Mouse (Mus musculus): ENCODE results near the gene Plbd1.

The Plbd1 gene

GRCm38 (mm10) chr6:136647455-136647861 lies 14.3 kb downstream of the Plbd1 start:
- no peak for DNase-seq

- DNase-seq: no peak
Measured at GRCm38 (mm10) chr6:136646207-136646606, 15.5 kb downstream of the Plbd1 start.

GRCm38 (mm10) chr6:136645754-136646153 lies 16.0 kb downstream of the Plbd1 start:
- no peak for DNase-seq

- no peak for DNase-seq
Measured at GRCm38 (mm10) chr6:136644171-136644570, 17.6 kb downstream of the Plbd1 start.

- no peak for DNase-seq
Measured at GRCm38 (mm10) chr6:136634982-136635381, 26.7 kb downstream of the Plbd1 start.

- no peak for DNase-seq
Measured at GRCm38 (mm10) chr6:136633719-136634118, 28.0 kb downstream of the Plbd1 start.

GRCm38 (mm10) chr6:136633154-136633553 lies 28.6 kb downstream of the Plbd1 start:
- DNase-seq: no peak

- no peak for DNase-seq
Measured at GRCm38 (mm10) chr6:136631945-136632534, 29.7 kb downstream of the Plbd1 start.

- no peak for DNase-seq
Measured at GRCm38 (mm10) chr6:136631519-136631918, 30.2 kb downstream of the Plbd1 start.

- no peak for DNase-seq
Measured at GRCm38 (mm10) chr6:136629639-136630038, 32.1 kb downstream of the Plbd1 start.

- DNase-seq: no peak
Measured at GRCm38 (mm10) chr6:136625421-136625820, 36.3 kb downstream of the Plbd1 start.

- peak; percentile 93 for DNase-seq
Measured at GRCm38 (mm10) chr6:136620361-136621139, 41.2 kb downstream of the Plbd1 start.

- no peak for DNase-seq
Measured at GRCm38 (mm10) chr6:136614156-136614555, 47.6 kb downstream of the Plbd1 start.

GRCm38 (mm10) chr6:136612312-136612711 lies 49.4 kb downstream of the Plbd1 start:
- no peak for DNase-seq

- no peak for DNase-seq
Measured at GRCm38 (mm10) chr6:136611351-136612215, 50.1 kb downstream of the Plbd1 start.

GRCm38 (mm10) chr6:136602601-136603000 lies 59.1 kb downstream of the Plbd1 start:
- no peak for DNase-seq

- no peak for DNase-seq
Measured at GRCm38 (mm10) chr6:136594541-136594940, 67.2 kb downstream of the Plbd1 start.

GRCm38 (mm10) chr6:136590739-136591138 lies 71.0 kb downstream of the Plbd1 start:
- DNase-seq: no peak

- no peak for DNase-seq
Measured at GRCm38 (mm10) chr6:136566002-136566401, 95.7 kb downstream of the Plbd1 start.

Measured in lung, postnatal 14 days (tissue).